Mouse (Mus musculus) limb, embryonic 14.5 days (tissue): ENCODE data around the gene Bag6. TPM values are rescaled to one million over a fixed set of nuclear protein-coding genes. Genes with fewer than 3 reads are reported as not detected.
A peak's percentile ranks its signal among the peaks of the same experiment; 100 is the strongest.

ENCODE experiments used
- ATAC-seq: fragments of 200-750 bp; cut with Nextera tagmentation; 2 replicates; pipeline ENCODE4 v1.8.0; 2017; ENCODE audit warnings: low read depth, moderate number of reproducible peaks, moderate TSS enrichment; ENCODE audit not compliant: low FRiP score
- DNase-seq: peaks from one replicate; pipeline ENCODE4 v3.0.0-alpha.2; 2015; ENCODE audit warnings: low spot score
- H3K27ac ChIP-seq: fragments of 300-500 bp; sonication (generic); replicated peaks from 2 replicates; pipeline ENCODE4 v1.5.1; 2014; ENCODE audit warnings: low read depth, mild to moderate bottlenecking, low read length, moderate library complexity, mixed read lengths
- H3K27me3 ChIP-seq: fragments of 300-500 bp; sonication (generic); 2 replicates; pipeline ENCODE4 v1.6.1; 2014; ENCODE audit warnings: low read length, mixed read lengths; ENCODE audit not compliant: control insufficient read depth, insufficient read depth
- H3K36me3 ChIP-seq: fragments of 300-500 bp; sonication (generic); 2 replicates; pipeline ENCODE4 v1.6.1; 2014; ENCODE audit warnings: mild to moderate bottlenecking, low read length, moderate library complexity, mixed read lengths; ENCODE audit not compliant: control insufficient read depth, insufficient read depth
- H3K4me1 ChIP-seq: fragments of 300-500 bp; sonication (generic); 2 replicates; pipeline ENCODE4 v1.6.1; 2014; ENCODE audit warnings: antibody characterized with exemption, low read length, mixed read lengths; ENCODE audit not compliant: control insufficient read depth, insufficient read depth
- H3K4me2 ChIP-seq: fragments of 300-500 bp; sonication (generic); replicated peaks from 2 replicates; pipeline ENCODE4 v1.6.1; 2014; ENCODE audit warnings: low read depth, mild to moderate bottlenecking, low read length, moderate library complexity; ENCODE audit not compliant: severe bottlenecking
- H3K4me3 ChIP-seq: fragments of 300-500 bp; sonication (generic); replicated peaks from 2 replicates; pipeline ENCODE4 v1.5.1; 2014; ENCODE audit warnings: low read length
- H3K9ac ChIP-seq: fragments of 300-500 bp; sonication (generic); 2 replicates; pipeline ENCODE4 v1.6.1; 2014; ENCODE audit warnings: mild to moderate bottlenecking, low read depth, low read length, moderate library complexity; ENCODE audit not compliant: severe bottlenecking
- H3K9me3 ChIP-seq: fragments of 300-500 bp; sonication (generic); 2 replicates; pipeline ENCODE4 v1.6.1; 2016; ENCODE audit warnings: low read length; ENCODE audit not compliant: control insufficient read depth
- POLR2A ChIP-seq: fragments of 200-500 bp; IDR thresholded peaks from 2 replicates; pipeline ENCODE4 v1.8.0; 2012; ENCODE audit warnings: inconsistent platforms, mild to moderate bottlenecking, moderate library complexity, borderline replicate concordance; ENCODE audit not compliant: insufficient read depth, insufficient read length; ENCODE audit errors: extremely low read depth
- WGBS: fragments of 180-500 bp; shearing (Covaris S2); extraction: QIAGEN DNeasy Blood & Tissue Kit; methylation state at CpG from one replicate; pipeline ENCODE4 v1.1.7; 2014; 5-methylcytosine and 5-hydroxymethylcytosine counted together
- polyA plus RNA-seq, 2 experiments: library from polyadenylated mRNA; depleted of rRNA in 1 of 2; stranded (reverse) in 1 of 2; unstranded in 1 of 2; fragments of >200 nt; fragmentation: Nextera tagmentation in 1 of 2; extraction: Ambion mirVana in 1 of 2; gene quantifications; 2 replicates each; pipeline versions ENCODE4 v1.2.1 to v1.2.3; 2012 to 2014

Gene Bag6
- polyA plus RNA-seq, 2 experiments = 76.2 to 265 TPM

DNA sequence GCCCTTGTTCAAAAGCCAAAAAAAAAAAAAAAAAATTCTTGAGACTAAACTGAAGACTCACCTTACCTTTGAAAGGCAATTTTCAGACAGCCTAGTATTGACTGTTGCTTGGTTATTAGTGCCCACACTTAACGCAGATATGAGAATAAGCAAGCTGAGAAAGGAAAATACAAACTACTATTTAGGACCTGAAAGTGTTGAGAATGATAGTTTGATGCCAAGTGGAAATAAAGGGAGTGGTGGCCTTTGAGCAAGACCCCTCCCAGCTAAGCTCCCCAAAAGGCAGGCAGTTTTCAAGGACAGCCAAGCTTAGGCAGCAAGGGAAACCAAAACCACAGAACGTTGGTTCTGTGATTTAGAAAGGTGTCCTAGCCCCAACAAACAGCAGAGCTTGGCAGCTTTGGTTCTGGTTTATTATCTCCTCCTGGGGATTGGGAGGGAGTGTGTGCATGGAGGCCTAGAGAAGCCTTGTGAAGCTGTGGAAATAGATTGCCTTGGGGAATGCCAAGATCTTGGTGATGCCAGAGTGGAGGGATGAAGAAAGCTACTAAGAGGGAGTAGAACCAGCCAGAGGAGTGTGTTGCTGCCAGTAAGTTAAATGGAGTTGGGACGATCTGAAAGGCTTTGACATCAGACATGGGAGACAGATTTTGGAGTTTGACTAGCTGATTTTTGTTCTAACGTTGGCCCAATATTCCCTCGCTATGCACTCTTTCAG, 13.1 kb downstream of the Bag6 start:
- no peaks in the 10 kb centered on the region for H3K4me1 ChIP-seq
- H3K36me3 ChIP-seq = peaks cover 99% of the 10 kb centered on the region
- no peaks in the 10 kb centered on the region for H3K27me3 ChIP-seq
- no peak overlapping the region for H3K4me2 ChIP-seq
- WGBS = 68% methylated on average over 5 of the region's 5 CpGs
- TF ChIP-seq POLR2A = no peak
- H3K9ac ChIP-seq = no peak overlapping the region
- ATAC-seq (0 out of 2 replicates have a peak, but pooled peaks have one; percentile 2), DNase-seq (no peak)
- no peak overlapping the region for H3K4me3 ChIP-seq
- 0 out of 2 replicates have a peak overlapping the region, but pooled peaks have one; percentile 19 for H3K27ac ChIP-seq
- H3K9me3 ChIP-seq = no peaks in the 10 kb centered on the region

GRCm38 (mm10) chr17:35152121-35152520, 17.1 kb downstream of the Bag6 start:
- H3K9me3 ChIP-seq = no peaks in the 10 kb centered on the region
- no peak overlapping the region for H3K27ac ChIP-seq
- H3K27me3 ChIP-seq = no peaks in the 10 kb centered on the region
- ATAC-seq (no peak), DNase-seq (no peak)
- H3K4me2 ChIP-seq = no peak overlapping the region
- 94% methylated on average over 4 of the region's 4 CpGs for WGBS
- H3K4me3 ChIP-seq = no peak overlapping the region
- TF ChIP-seq POLR2A = no peak
- H3K9ac ChIP-seq = no peak overlapping the region
- H3K36me3 ChIP-seq = peaks cover 99% of the 10 kb centered on the region
- no peaks in the 10 kb centered on the region for H3K4me1 ChIP-seq

GRCm38 (mm10) chr17:35153077-35153476, 18.1 kb downstream of the Bag6 start:
- Histone ChIP-seq H3K4me2 (no peak overlapping the region), H3K27ac (no peak overlapping the region), H3K9ac (no peak overlapping the region), H3K9me3 (no peaks in the 10 kb centered on the region), H3K27me3 (no peaks in the 10 kb centered on the region), H3K36me3 (peaks cover 99% of the 10 kb centered on the region), H3K4me3 (no peak overlapping the region), H3K4me1 (no peaks in the 10 kb centered on the region)
- TF ChIP-seq POLR2A = no peak
- no peak for ATAC-seq
- WGBS = 91% methylated on average over 9 of the region's 9 CpGs
- DNase-seq = no peak

GRCm38 (mm10) chr17:35153931-35154330, 19.0 kb downstream of the Bag6 start:
- H3K27ac ChIP-seq = no peak overlapping the region
- no peaks in the 10 kb centered on the region for H3K9me3 ChIP-seq
- no peaks in the 10 kb centered on the region for H3K27me3 ChIP-seq
- TF ChIP-seq POLR2A = no peak
- no peak for DNase-seq
- peaks cover 99% of the 10 kb centered on the region for H3K36me3 ChIP-seq
- H3K4me1 ChIP-seq = no peaks in the 10 kb centered on the region
- WGBS = 63% methylated on average over 4 of the region's 4 CpGs
- ATAC-seq = no peak
- H3K9ac ChIP-seq = 0 out of 2 replicates have a peak overlapping the region, but pooled peaks have one; percentile 25
- no peak overlapping the region for H3K4me3 ChIP-seq
- no peak overlapping the region for H3K4me2 ChIP-seq

GRCm38 (mm10) chr17:35154616-35155015, 19.6 kb downstream of the Bag6 start:
- 84% methylated on average over 7 of the region's 7 CpGs for WGBS
- no peak for TF ChIP-seq POLR2A

DNA sequence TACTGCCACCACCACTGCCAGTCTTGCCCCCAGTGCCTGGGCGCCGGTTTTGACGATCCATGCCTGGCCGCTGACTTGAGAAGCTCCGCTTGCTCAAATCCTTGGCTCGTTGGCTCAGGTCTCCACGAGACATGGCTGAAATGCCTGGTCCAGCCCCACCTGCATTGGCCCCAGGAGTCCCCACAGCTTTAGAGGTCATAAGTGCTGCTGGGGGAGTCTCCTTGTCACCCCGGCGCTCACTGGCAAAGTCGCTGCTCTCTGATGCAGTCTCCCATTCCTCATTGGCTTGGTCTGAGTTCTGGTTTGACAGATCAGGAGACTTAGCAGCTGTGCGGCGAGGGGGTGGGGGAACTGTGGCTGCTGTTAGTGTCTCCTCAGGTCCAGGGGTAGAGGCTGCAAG, 20.5 kb downstream of the Bag6 start:
- TF ChIP-seq POLR2A = no peak
- Histone ChIP-seq H3K4me1 (no peaks in the 10 kb centered on the region), H3K4me3 (no peak overlapping the region), H3K27ac (no peak overlapping the region), H3K9me3 (no peaks in the 10 kb centered on the region), H3K27me3 (no peaks in the 10 kb centered on the region), H3K4me2 (no peak overlapping the region), H3K36me3 (peaks cover 99% of the 10 kb centered on the region), H3K9ac (no peak overlapping the region)
- no peak for ATAC-seq
- WGBS = 90% methylated on average over 12 of the region's 12 CpGs
- no peak for DNase-seq

More at GRCm38 (mm10) chr17:35154616-35155015, 19.6 kb downstream of the Bag6 start:
- DNase-seq (no peak), ATAC-seq (no peak)
- Histone ChIP-seq H3K36me3 (peaks cover 99% of the 10 kb centered on the region), H3K4me3 (no peak overlapping the region), H3K27ac (no peak overlapping the region), H3K4me2 (no peak overlapping the region), H3K4me1 (no peaks in the 10 kb centered on the region), H3K27me3 (no peaks in the 10 kb centered on the region), H3K9me3 (no peaks in the 10 kb centered on the region), H3K9ac (0 out of 2 replicates have a peak overlapping the region, but pooled peaks have one; percentile 25)
